ENCODE assay signal across 13 mouse cellular contexts in genomic region chr11:21824941-21825340, GRCm38 (mm10).
"Had no signal": no experiment of that assay in that cellular context is flagged by ENCODE, and none has a peak within 500 bp of the region (broad histone marks: within the 10 kb centered on the region; RNA-seq: fewer than 3 reads in every experiment).

No protein-coding gene starts in this region.

- DNase-seq: gastrocnemius, postnatal 14 days; gastrocnemius, postnatal 36 days; heart, adult 11 months; heart, adult 2 months; heart, postnatal 14 days; heart, postnatal 36 days; kidney, adult 11 months; kidney, adult 2 months; kidney, adult 9 months; kidney, postnatal 14 days; kidney, postnatal 36 days; layer of hippocampus, adult 9-11 months; layer of hippocampus, postnatal 36 days had no signal
